Mouse (Mus musculus) embryonic facial prominence, embryonic 13.5 days (tissue): ENCODE measurements at regions not wholly inside any gene's neighbourhood (a gene's known extent, or its start where the extent isn't known, plus 50 kb on each side); places are given as distances from the start of the nearest gene placed in this dataset.

Source experiments
- ATAC-seq: fragments of 200-750 bp; cut with Nextera tagmentation; 2 replicates; pipeline ENCODE4 v1.8.0; 2017; ENCODE audit warnings: low read depth; ENCODE audit not compliant: insufficient number of reproducible peaks, insufficient read depth, low FRiP score, low TSS enrichment
- H3K27ac ChIP-seq: fragments of 300-500 bp; sonication (generic); 2 replicates; pipeline ENCODE4 v1.5.1; 2015; ENCODE audit warnings: moderate library complexity, mild to moderate bottlenecking, inconsistent platforms
- H3K27me3 ChIP-seq: fragments of 300-500 bp; sonication (generic); 2 replicates; pipeline ENCODE4 v1.6.1; 2015; ENCODE audit warnings: mild to moderate bottlenecking, inconsistent platforms
- H3K36me3 ChIP-seq: fragments of 300-500 bp; sonication (generic); 2 replicates; pipeline ENCODE4 v1.6.1; 2015; ENCODE audit warnings: mild to moderate bottlenecking, inconsistent platforms
- H3K4me1 ChIP-seq: fragments of 300-500 bp; sonication (generic); 2 replicates; pipeline ENCODE4 v1.6.1; 2015; ENCODE audit warnings: inconsistent platforms
- H3K4me2 ChIP-seq: fragments of 300-500 bp; sonication (generic); 2 replicates; pipeline ENCODE4 v1.6.1; 2015; ENCODE audit warnings: moderate library complexity, mild to moderate bottlenecking, inconsistent platforms
- H3K4me3 ChIP-seq: fragments of 300-500 bp; sonication (generic); 2 replicates; pipeline ENCODE4 v1.5.1; 2015; ENCODE audit warnings: mild to moderate bottlenecking, inconsistent platforms
- H3K9ac ChIP-seq: fragments of 300-500 bp; sonication (generic); 2 replicates; pipeline ENCODE4 v1.6.1; 2015; ENCODE audit warnings: mild to moderate bottlenecking, inconsistent platforms
- H3K9me3 ChIP-seq: fragments of 300-500 bp; sonication (generic); 2 replicates; pipeline ENCODE4 v1.6.1; 2016; ENCODE audit warnings: inconsistent platforms
- WGBS: fragments of 180-500 bp; shearing (Covaris S2); methylation state at CpG from one replicate; pipeline ENCODE4 v1.1.7; 2015; ENCODE audit warnings: mixed read lengths; 5-methylcytosine and 5-hydroxymethylcytosine counted together

GRCm38 (mm10) chr1:23689398-23689797 lies 72.2 kb upstream of the B3gat2 start:
- H3K9ac ChIP-seq: no peak overlapping the region
- WGBS: 87% methylated on average over 7 of the region's 7 CpGs
- H3K4me3 ChIP-seq: no peak overlapping the region
- no peaks in the 10 kb centered on the region for H3K36me3 ChIP-seq
- H3K4me1 ChIP-seq: no peaks in the 10 kb centered on the region
- H3K4me2 ChIP-seq: no peak overlapping the region
- no peak overlapping the region for H3K27ac ChIP-seq
- H3K27me3 ChIP-seq: no peaks in the 10 kb centered on the region
- no peaks in the 10 kb centered on the region for H3K9me3 ChIP-seq
- no peak for ATAC-seq

GRCm38 (mm10) chr1:23705489-23705888 lies 56.1 kb upstream of the B3gat2 start:
- no peak overlapping the region for H3K9ac ChIP-seq
- H3K4me2 ChIP-seq: no peak overlapping the region
- no peaks in the 10 kb centered on the region for H3K27me3 ChIP-seq
- no peak overlapping the region for H3K4me3 ChIP-seq
- no peaks in the 10 kb centered on the region for H3K36me3 ChIP-seq
- no peak overlapping the region for H3K27ac ChIP-seq
- no peaks in the 10 kb centered on the region for H3K4me1 ChIP-seq
- no peak for ATAC-seq
- no peaks in the 10 kb centered on the region for H3K9me3 ChIP-seq
- 23% methylated on average over 6 of the region's 6 CpGs for WGBS

- H3K4me1 ChIP-seq: no peaks in the 10 kb centered on the region
- no peaks in the 10 kb centered on the region for H3K27me3 ChIP-seq
- H3K9me3 ChIP-seq: no peaks in the 10 kb centered on the region
- H3K36me3 ChIP-seq: no peaks in the 10 kb centered on the region
- 53% methylated on average over 4 of the region's 4 CpGs for WGBS
- H3K4me3 ChIP-seq: no peak overlapping the region
- H3K27ac ChIP-seq: no peak overlapping the region
- H3K4me2 ChIP-seq: no peak overlapping the region
- no peak overlapping the region for H3K9ac ChIP-seq
- no peak for ATAC-seq
These were observed 55.1 kb upstream of the B3gat2 start for GRCm38 (mm10) chr1:23706450-23706849.
